Mouse (Mus musculus): ENCODE results near the gene Ugcg. TPM values are rescaled to one million over a fixed set of nuclear protein-coding genes. Genes with fewer than 3 reads are reported as not detected.

Ugcg gene
- polyA plus RNA-seq (2015; fragmentation: Nextera tagmentation; extraction: Ambion mirVana), result 17.9 and 18.3 TPM in 2 replicates

DNA sequence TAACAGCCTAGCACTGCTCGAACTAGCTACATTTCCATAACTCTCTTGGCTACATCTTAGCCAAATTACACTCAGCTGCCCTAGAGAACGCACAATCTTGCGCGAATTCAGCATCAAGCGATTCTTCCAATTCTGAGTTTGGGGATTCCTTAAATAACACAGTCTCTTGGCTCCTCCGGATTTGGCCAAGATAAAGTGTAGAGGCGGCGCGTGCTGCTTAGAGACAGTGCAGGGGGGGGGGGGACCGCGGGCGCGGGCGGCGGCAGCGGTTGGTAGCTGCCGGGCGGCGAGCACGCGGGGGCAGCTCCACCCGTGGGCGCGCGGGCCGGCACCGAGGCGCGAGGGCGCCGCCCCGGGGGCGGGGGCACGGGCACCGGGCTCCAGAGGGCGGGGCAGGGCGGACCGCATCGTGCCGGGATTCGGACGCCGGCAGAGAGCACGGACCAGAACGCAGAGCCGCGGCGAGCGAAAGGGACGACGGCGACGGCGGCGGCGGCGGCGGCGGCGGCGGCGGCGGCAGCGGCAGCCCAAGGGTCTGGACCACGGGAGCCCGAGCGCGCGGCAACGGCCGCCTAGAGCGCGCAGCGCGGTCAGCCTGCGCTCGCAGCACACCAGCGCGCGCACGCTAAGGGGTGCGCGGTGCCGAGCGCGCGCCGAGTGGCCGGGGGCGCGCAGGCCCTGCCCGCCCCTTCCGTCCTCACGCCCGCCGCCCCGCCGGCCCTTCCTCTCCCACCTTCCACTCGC, at the start of gene Ugcg:
Gene Ugcg (plus strand): TSS at position 456 of the 744 bp plus-strand sequence.
- under 1% methylated on average over 39 of the region's 99 CpGs for WGBS
- Histone ChIP-seq H3K4me1 (replicated peaks; ENCODE audit: control insufficient read depth, insufficient read depth, low read length) (peaks cover 13% of the 10 kb centered on the region), H3K27me3 (replicated peaks; ENCODE audit: control insufficient read depth, insufficient read depth, low read length) (no peaks in the 10 kb centered on the region), H3K9me3 (ENCODE audit: control insufficient read depth, low read length) (no peaks in the 10 kb centered on the region), H3K4me2 (ENCODE audit: low read length) (peak within 1 kb of the TSS; percentile 64), H3K4me3 (replicated peaks; ENCODE audit: low read length) (peak within 1 kb of the TSS; percentile 99), H3K9ac (replicated peaks; ENCODE audit: low read depth, low read length) (peak within 1 kb of the TSS; percentile 99), H3K27ac (ENCODE audit: low read length) (peak within 1 kb of the TSS; percentile 97), H3K36me3 (ENCODE audit: control insufficient read depth, insufficient read depth) (no peaks in the 10 kb centered on the region)
- peak; percentile 91 for ATAC-seq

GRCm38 (mm10) chr4:59149043-59149442, 40.0 kb upstream of the Ugcg start:
- H3K36me3 ChIP-seq (ENCODE audit: control insufficient read depth, insufficient read depth), result no peaks in the 10 kb centered on the region
- no peaks in the 10 kb centered on the region for H3K9me3 ChIP-seq (ENCODE audit: control insufficient read depth, low read length)
- H3K4me3 ChIP-seq (replicated peaks; ENCODE audit: low read length), result no peak overlapping the region
- no peak overlapping the region for H3K27ac ChIP-seq (ENCODE audit: low read length)
- H3K4me1 ChIP-seq (replicated peaks; ENCODE audit: control insufficient read depth, insufficient read depth, low read length), result 0 out of 2 replicates have a peak, but pooled peaks cover under 1% of the 10 kb centered on the region
- H3K4me2 ChIP-seq (ENCODE audit: low read length), result no peak overlapping the region
- H3K27me3 ChIP-seq (replicated peaks; ENCODE audit: control insufficient read depth, insufficient read depth, low read length), result no peaks in the 10 kb centered on the region
- H3K9ac ChIP-seq (replicated peaks; ENCODE audit: low read depth, low read length), result no peak overlapping the region
- ATAC-seq, result no peak
- 86% methylated on average over 5 of the region's 5 CpGs for WGBS

DNA sequence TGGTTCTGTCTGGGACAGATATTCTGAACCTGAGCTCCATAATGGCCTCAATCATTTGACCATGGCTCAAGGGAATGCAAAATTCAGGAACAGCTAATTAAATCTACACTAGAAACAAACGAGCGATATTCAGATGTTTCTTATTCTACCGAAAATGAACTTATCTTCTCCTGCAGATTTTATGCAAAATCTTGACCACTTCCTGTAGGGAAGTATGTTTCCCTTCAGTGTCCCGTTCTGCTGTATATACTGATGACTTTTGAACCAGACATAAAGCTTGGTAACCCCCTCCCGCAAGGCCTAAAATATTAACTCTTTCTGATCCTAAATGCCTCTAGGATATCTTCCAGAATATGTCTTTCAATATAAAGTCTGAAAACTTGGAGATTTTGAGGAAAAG, 38.1 kb upstream of the Ugcg start:
- Histone ChIP-seq H3K36me3 (ENCODE audit: control insufficient read depth, insufficient read depth) (no peaks in the 10 kb centered on the region), H3K27ac (ENCODE audit: low read length) (no peak overlapping the region), H3K9ac (replicated peaks; ENCODE audit: low read depth, low read length) (no peak overlapping the region), H3K4me3 (replicated peaks; ENCODE audit: low read length) (no peak overlapping the region), H3K27me3 (replicated peaks; ENCODE audit: control insufficient read depth, insufficient read depth, low read length) (no peaks in the 10 kb centered on the region), H3K9me3 (ENCODE audit: control insufficient read depth, low read length) (no peaks in the 10 kb centered on the region), H3K4me1 (replicated peaks; ENCODE audit: control insufficient read depth, insufficient read depth, low read length) (0 out of 2 replicates have a peak, but pooled peaks cover 2% of the 10 kb centered on the region), H3K4me2 (ENCODE audit: low read length) (no peak overlapping the region)
- WGBS, result 81% methylated on average over 5 of the region's 5 CpGs
- ATAC-seq, result no peak

DNA sequence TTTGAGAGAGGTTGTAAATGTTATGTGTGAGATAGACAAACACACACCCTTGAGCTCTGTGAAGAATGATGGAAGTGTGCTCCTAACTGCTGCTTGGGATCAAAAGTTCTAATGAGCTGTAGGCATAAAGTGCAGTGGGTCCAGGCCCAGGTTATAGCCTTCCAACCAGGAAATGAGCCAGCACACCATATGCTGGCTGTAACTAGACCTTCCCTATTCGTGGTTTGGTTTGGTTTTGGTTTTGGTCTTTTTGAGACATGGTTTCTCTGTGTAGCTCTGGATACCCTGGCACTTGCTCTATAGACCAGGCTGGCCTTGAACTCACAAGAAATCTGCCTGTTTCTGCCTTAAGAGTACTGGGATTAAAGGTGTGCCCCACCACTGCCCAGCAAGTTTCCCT, 37.1 kb upstream of the Ugcg start:
- no peak overlapping the region for H3K4me2 ChIP-seq (ENCODE audit: low read length)
- H3K4me1 ChIP-seq (replicated peaks; ENCODE audit: control insufficient read depth, insufficient read depth, low read length), result 0 out of 2 replicates have a peak, but pooled peaks cover 2% of the 10 kb centered on the region
- no peaks in the 10 kb centered on the region for H3K9me3 ChIP-seq (ENCODE audit: control insufficient read depth, low read length)
- WGBS, result 94% methylated on average over 1 of the region's 1 CpGs
- H3K4me3 ChIP-seq (replicated peaks; ENCODE audit: low read length), result no peak overlapping the region
- no peak overlapping the region for H3K27ac ChIP-seq (ENCODE audit: low read length)
- H3K36me3 ChIP-seq (ENCODE audit: control insufficient read depth, insufficient read depth), result no peaks in the 10 kb centered on the region
- ATAC-seq, result no peak
- H3K27me3 ChIP-seq (replicated peaks; ENCODE audit: control insufficient read depth, insufficient read depth, low read length), result no peaks in the 10 kb centered on the region
- no peak overlapping the region for H3K9ac ChIP-seq (replicated peaks; ENCODE audit: low read depth, low read length)

DNA sequence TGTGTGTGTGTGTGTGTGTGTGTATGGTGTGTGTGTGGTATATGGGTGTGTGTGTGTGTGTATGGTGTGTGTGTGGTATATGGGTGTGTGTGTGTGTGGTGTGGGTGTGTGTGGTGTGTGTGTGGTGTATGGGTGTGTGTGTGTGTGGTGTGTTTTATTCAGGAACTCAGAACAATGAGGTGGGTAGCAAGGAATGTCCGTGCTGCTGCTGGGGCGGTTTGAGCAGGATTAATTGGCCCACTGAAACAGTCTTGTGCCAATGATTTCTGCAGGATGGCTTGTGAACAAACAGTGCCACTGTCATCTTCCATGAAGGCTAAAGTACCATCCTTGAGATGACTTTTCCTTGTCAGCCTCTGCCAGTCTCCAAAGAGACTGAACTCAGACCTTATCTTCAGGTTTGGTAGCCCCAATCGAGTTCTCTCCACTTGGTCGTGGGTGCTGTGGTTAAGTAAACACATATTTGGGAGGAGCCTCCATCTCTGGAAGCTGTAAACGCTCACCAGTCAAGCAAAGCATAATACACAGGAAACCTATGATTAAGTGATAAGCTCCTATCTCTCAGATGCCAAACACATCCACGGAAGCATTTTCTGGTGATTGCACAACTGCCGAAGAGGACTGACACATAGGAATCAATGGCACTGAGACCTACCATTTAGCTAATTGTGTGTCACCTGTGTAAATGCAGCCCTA, 32.0 kb upstream of the Ugcg start:
- no peak overlapping the region for H3K4me2 ChIP-seq (ENCODE audit: low read length)
- no peak overlapping the region for H3K9ac ChIP-seq (replicated peaks; ENCODE audit: low read depth, low read length)
- H3K27ac ChIP-seq (ENCODE audit: low read length), result no peak overlapping the region
- H3K27me3 ChIP-seq (replicated peaks; ENCODE audit: control insufficient read depth, insufficient read depth, low read length), result no peaks in the 10 kb centered on the region
- 65% methylated on average over 7 of the region's 7 CpGs for WGBS
- no peaks in the 10 kb centered on the region for H3K36me3 ChIP-seq (ENCODE audit: control insufficient read depth, insufficient read depth)
- H3K9me3 ChIP-seq (ENCODE audit: control insufficient read depth, low read length), result no peaks in the 10 kb centered on the region
- 0 out of 2 replicates have a peak, but pooled peaks cover 2% of the 10 kb centered on the region for H3K4me1 ChIP-seq (replicated peaks; ENCODE audit: control insufficient read depth, insufficient read depth, low read length)
- no peak overlapping the region for H3K4me3 ChIP-seq (replicated peaks; ENCODE audit: low read length)
- no peak for ATAC-seq

DNA sequence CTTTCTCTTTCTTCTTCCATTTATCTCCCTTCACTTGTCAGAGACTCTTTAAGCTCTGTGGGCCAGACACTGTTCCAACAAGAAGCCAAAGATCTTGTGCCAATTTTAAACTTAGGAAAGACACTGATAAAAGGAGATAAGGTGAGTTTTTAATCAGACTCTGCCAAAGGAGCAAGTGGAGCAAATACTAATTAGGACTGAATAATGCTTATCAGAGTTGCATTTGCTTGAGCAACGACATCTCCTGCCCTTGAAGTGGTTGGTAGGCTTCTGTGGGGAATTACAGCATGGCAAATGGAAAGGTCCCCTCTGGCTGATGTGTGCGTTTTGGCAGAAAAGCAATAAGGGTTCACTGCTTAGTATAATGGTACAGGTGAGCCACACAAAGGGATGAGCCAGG, 31.4 kb upstream of the Ugcg start:
- H3K4me3 ChIP-seq (replicated peaks; ENCODE audit: low read length), result no peak overlapping the region
- H3K9me3 ChIP-seq (ENCODE audit: control insufficient read depth, low read length), result no peaks in the 10 kb centered on the region
- 0 out of 2 replicates have a peak, but pooled peaks cover 2% of the 10 kb centered on the region for H3K4me1 ChIP-seq (replicated peaks; ENCODE audit: control insufficient read depth, insufficient read depth, low read length)
- H3K27ac ChIP-seq (ENCODE audit: low read length), result no peak overlapping the region
- 61% methylated on average over 2 of the region's 2 CpGs for WGBS
- H3K36me3 ChIP-seq (ENCODE audit: control insufficient read depth, insufficient read depth), result no peaks in the 10 kb centered on the region
- H3K27me3 ChIP-seq (replicated peaks; ENCODE audit: control insufficient read depth, insufficient read depth, low read length), result no peaks in the 10 kb centered on the region
- H3K9ac ChIP-seq (replicated peaks; ENCODE audit: low read depth, low read length), result no peak overlapping the region
- no peak overlapping the region for H3K4me2 ChIP-seq (ENCODE audit: low read length)
- ATAC-seq, result no peak

- Histone ChIP-seq H3K9ac (replicated peaks; ENCODE audit: low read depth, low read length) (no peak overlapping the region), H3K27ac (ENCODE audit: low read length) (no peak overlapping the region), H3K4me3 (replicated peaks; ENCODE audit: low read length) (no peak overlapping the region), H3K4me2 (ENCODE audit: low read length) (no peak overlapping the region), H3K4me1 (replicated peaks; ENCODE audit: control insufficient read depth, insufficient read depth, low read length) (no peaks in the 10 kb centered on the region), H3K9me3 (ENCODE audit: control insufficient read depth, low read length) (no peaks in the 10 kb centered on the region), H3K27me3 (replicated peaks; ENCODE audit: control insufficient read depth, insufficient read depth, low read length) (no peaks in the 10 kb centered on the region), H3K36me3 (ENCODE audit: control insufficient read depth, insufficient read depth) (no peaks in the 10 kb centered on the region)
- 95% methylated on average over 5 of the region's 5 CpGs for WGBS
- ATAC-seq, result no peak
Measured at GRCm38 (mm10) chr4:59160289-59160688, 28.8 kb upstream of the Ugcg start.

- Histone ChIP-seq H3K4me1 (replicated peaks; ENCODE audit: control insufficient read depth, insufficient read depth, low read length) (no peaks in the 10 kb centered on the region), H3K9ac (replicated peaks; ENCODE audit: low read depth, low read length) (no peak overlapping the region), H3K27me3 (replicated peaks; ENCODE audit: control insufficient read depth, insufficient read depth, low read length) (no peaks in the 10 kb centered on the region), H3K27ac (ENCODE audit: low read length) (no peak overlapping the region), H3K4me2 (ENCODE audit: low read length) (no peak overlapping the region), H3K9me3 (ENCODE audit: control insufficient read depth, low read length) (no peaks in the 10 kb centered on the region), H3K4me3 (replicated peaks; ENCODE audit: low read length) (no peak overlapping the region), H3K36me3 (ENCODE audit: control insufficient read depth, insufficient read depth) (no peaks in the 10 kb centered on the region)
- 71% methylated on average over 8 of the region's 8 CpGs for WGBS
- ATAC-seq, result no peak
Measured at GRCm38 (mm10) chr4:59160959-59161670, 27.9 kb upstream of the Ugcg start.

DNA sequence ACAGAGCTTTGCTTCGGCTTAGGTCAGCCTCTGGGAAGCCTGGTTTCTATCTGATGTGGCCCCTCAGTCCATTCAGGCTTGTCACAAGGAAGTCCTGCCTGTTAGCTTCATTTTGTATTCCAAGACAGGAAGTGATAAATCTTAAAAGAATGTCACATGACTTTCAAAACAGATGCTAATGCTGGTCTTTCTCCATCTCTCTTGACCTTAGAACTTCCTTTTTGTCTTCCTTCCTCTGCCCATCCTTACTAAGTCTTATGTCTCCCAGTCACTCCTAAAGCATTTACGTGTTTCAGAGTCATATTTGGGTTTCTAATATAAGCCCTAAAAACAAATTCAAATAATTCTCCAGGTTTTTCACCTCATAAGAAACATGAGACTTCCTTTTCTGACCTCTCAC, 25.0 kb upstream of the Ugcg start:
- no peaks in the 10 kb centered on the region for H3K9me3 ChIP-seq (ENCODE audit: control insufficient read depth, low read length)
- H3K27ac ChIP-seq (ENCODE audit: low read length), result no peak overlapping the region
- H3K4me1 ChIP-seq (replicated peaks; ENCODE audit: control insufficient read depth, insufficient read depth, low read length), result no peaks in the 10 kb centered on the region
- H3K9ac ChIP-seq (replicated peaks; ENCODE audit: low read depth, low read length), result no peak overlapping the region
- no peaks in the 10 kb centered on the region for H3K36me3 ChIP-seq (ENCODE audit: control insufficient read depth, insufficient read depth)
- 89% methylated on average over 2 of the region's 2 CpGs for WGBS
- no peaks in the 10 kb centered on the region for H3K27me3 ChIP-seq (replicated peaks; ENCODE audit: control insufficient read depth, insufficient read depth, low read length)
- no peak overlapping the region for H3K4me3 ChIP-seq (replicated peaks; ENCODE audit: low read length)
- H3K4me2 ChIP-seq (ENCODE audit: low read length), result no peak overlapping the region
- no peak for ATAC-seq

All from forebrain, embryonic 16.5 days (tissue).